Mouse (Mus musculus): ENCODE data around the gene Gm4707. TPM values are rescaled to one million over a fixed set of nuclear protein-coding genes. Genes with fewer than 3 reads are reported as not detected.
"Not testable (repeated sequence)": the region's sequence is repeated elsewhere in the genome, so short reads cannot be mapped to it uniquely, and the experiment has no call there.

Gene Gm4707
- polyA plus RNA-seq, 1 experiment from 2014 or later = 1.3 TPM

- Histone ChIP-seq H3K4me2 (no peak overlapping the region), H3K9me3 (replicated peaks) (no peaks in the 10 kb centered on the region), H3K27ac (replicated peaks) (no peak overlapping the region), H3K27me3 (no peaks in the 10 kb centered on the region), H3K9ac (no peak overlapping the region), H3K36me3 (replicated peaks) (no peaks in the 10 kb centered on the region), H3K4me1 (replicated peaks) (peaks cover 23% of the 10 kb centered on the region), H3K4me3 (replicated peaks) (no peak overlapping the region)
- ATAC-seq (ENCODE audit: insufficient read depth) = no peak
- WGBS (ENCODE audit: insufficient replicate concordance) = 31% methylated on average over 5 of the region's 5 CpGs
Observed at GRCm38 (mm10) chr17:71479381-71479901, 19.7 kb upstream of the Gm4707 start.

- WGBS (ENCODE audit: insufficient replicate concordance) = 83% methylated on average over 8 of the region's 8 CpGs
- H3K27me3 ChIP-seq = no peaks in the 10 kb centered on the region
- H3K4me2 ChIP-seq = no peak overlapping the region
- no peak for ATAC-seq (ENCODE audit: insufficient read depth)
- peaks cover 42% of the 10 kb centered on the region for H3K4me1 ChIP-seq (replicated peaks)
- H3K9me3 ChIP-seq (replicated peaks) = no peaks in the 10 kb centered on the region
- H3K9ac ChIP-seq = no peak overlapping the region
- H3K27ac ChIP-seq (replicated peaks) = no peak overlapping the region
- no peak overlapping the region for H3K4me3 ChIP-seq (replicated peaks)
- 0 out of 2 replicates have a peak, but pooled peaks cover 3% of the 10 kb centered on the region for H3K36me3 ChIP-seq (replicated peaks)
Observed at GRCm38 (mm10) chr17:71477481-71477880, 17.8 kb upstream of the Gm4707 start.

GRCm38 (mm10) chr17:71476346-71477020 lies 16.8 kb upstream of the Gm4707 start:
- Histone ChIP-seq H3K4me2 (peak overlapping the region; percentile 89), H3K9ac (no peak overlapping the region), H3K27ac (replicated peaks) (no peak overlapping the region), H3K4me3 (replicated peaks) (peak overlapping the region; percentile 98), H3K27me3 (no peaks in the 10 kb centered on the region), H3K36me3 (replicated peaks) (0 out of 2 replicates have a peak, but pooled peaks cover 3% of the 10 kb centered on the region), H3K9me3 (replicated peaks) (no peaks in the 10 kb centered on the region), H3K4me1 (replicated peaks) (peaks cover 47% of the 10 kb centered on the region)
- ATAC-seq (ENCODE audit: insufficient read depth) = no peak
- WGBS (ENCODE audit: insufficient replicate concordance) = 65% methylated on average over 7 of the region's 7 CpGs

GRCm38 (mm10) chr17:71475705-71476089 lies 16.0 kb upstream of the Gm4707 start:
- Histone ChIP-seq H3K9me3 (replicated peaks) (no peaks in the 10 kb centered on the region), H3K27me3 (no peaks in the 10 kb centered on the region), H3K9ac (peak overlapping the region; percentile 96), H3K27ac (replicated peaks) (peak overlapping the region; percentile 96), H3K36me3 (replicated peaks) (0 out of 2 replicates have a peak, but pooled peaks cover 3% of the 10 kb centered on the region), H3K4me3 (replicated peaks) (peak overlapping the region; percentile 98), H3K4me1 (replicated peaks) (peaks cover 47% of the 10 kb centered on the region), H3K4me2 (peak overlapping the region; percentile 89)
- ATAC-seq (ENCODE audit: insufficient read depth) = peak; percentile 38
- WGBS (ENCODE audit: insufficient replicate concordance) = 1% methylated on average over 31 of the region's 31 CpGs

- H3K4me2 ChIP-seq = peak within 1 kb of the TSS; percentile 89
- H3K9me3 ChIP-seq (replicated peaks) = no peaks in the 10 kb centered on the region
- H3K27ac ChIP-seq (replicated peaks) = peak within 1 kb of the TSS; percentile 96
- H3K4me1 ChIP-seq (replicated peaks) = peaks cover 47% of the 10 kb centered on the region
- H3K27me3 ChIP-seq = no peaks in the 10 kb centered on the region
- peak; percentile 96 for ATAC-seq (ENCODE audit: insufficient read depth)
- peak within 1 kb of the TSS; percentile 98 for H3K4me3 ChIP-seq (replicated peaks)
- H3K9ac ChIP-seq = peak within 1 kb of the TSS; percentile 96
- 0 out of 2 replicates have a peak, but pooled peaks cover 3% of the 10 kb centered on the region for H3K36me3 ChIP-seq (replicated peaks)
- WGBS (ENCODE audit: insufficient replicate concordance) = under 1% methylated on average over 106 of the region's 109 CpGs
Observed at GRCm38 (mm10) chr17:71474762-71475704, 15.3 kb upstream of the Gm4707 start, which contains the start of gene Smchd1. Gene Smchd1 (minus strand): TSS chr17:71475343.

GRCm38 (mm10) chr17:71474128-71474527 lies 14.4 kb upstream of the Gm4707 start:
- WGBS (ENCODE audit: insufficient replicate concordance) = 7% methylated on average over 8 of the region's 8 CpGs
- 0 out of 2 replicates have a peak, but pooled peaks cover 3% of the 10 kb centered on the region for H3K36me3 ChIP-seq (replicated peaks)
- peak overlapping the region; percentile 96 for H3K27ac ChIP-seq (replicated peaks)

GRCm38 (mm10) chr17:71471261-71471660 lies 11.5 kb upstream of the Gm4707 start:
- no peak for ATAC-seq (ENCODE audit: insufficient read depth)
- H3K36me3 ChIP-seq (replicated peaks) = 0 out of 2 replicates have a peak, but pooled peaks cover 3% of the 10 kb centered on the region
- H3K27ac ChIP-seq (replicated peaks) = no peak overlapping the region
- no peaks in the 10 kb centered on the region for H3K27me3 ChIP-seq
- H3K4me1 ChIP-seq (replicated peaks) = peaks cover 46% of the 10 kb centered on the region
- 59% methylated on average over 2 of the region's 2 CpGs for WGBS (ENCODE audit: insufficient replicate concordance)
- H3K4me3 ChIP-seq (replicated peaks) = no peak overlapping the region
- H3K9ac ChIP-seq = no peak overlapping the region
- no peaks in the 10 kb centered on the region for H3K9me3 ChIP-seq (replicated peaks)
- no peak overlapping the region for H3K4me2 ChIP-seq

More at GRCm38 (mm10) chr17:71474128-71474527, 14.4 kb upstream of the Gm4707 start:
- Histone ChIP-seq H3K27me3 (no peaks in the 10 kb centered on the region), H3K9me3 (replicated peaks) (no peaks in the 10 kb centered on the region), H3K9ac (peak overlapping the region; percentile 96), H3K4me3 (replicated peaks) (peak overlapping the region; percentile 98), H3K4me2 (peak overlapping the region; percentile 89), H3K4me1 (replicated peaks) (peaks cover 45% of the 10 kb centered on the region)
- ATAC-seq (ENCODE audit: insufficient read depth) = no peak

GRCm38 (mm10) chr17:71460312-71460711 lies 594 bp upstream of the Gm4707 start:
- Histone ChIP-seq H3K4me2 (no peak overlapping the region), H3K27me3 (no peaks in the 10 kb centered on the region), H3K4me3 (replicated peaks) (no peak overlapping the region), H3K27ac (replicated peaks) (no peak overlapping the region), H3K4me1 (replicated peaks) (no peaks in the 10 kb centered on the region), H3K9ac (no peak overlapping the region), H3K36me3 (replicated peaks) (peaks cover 81% of the 10 kb centered on the region), H3K9me3 (replicated peaks) (no peaks in the 10 kb centered on the region)
- no peak for ATAC-seq (ENCODE audit: insufficient read depth)
- 93% methylated on average over 3 of the region's 3 CpGs for WGBS (ENCODE audit: insufficient replicate concordance)

GRCm38 (mm10) chr17:71457361-71457760 lies 2.4 kb downstream of the Gm4707 start:
- not testable (repeated sequence) for H3K27ac ChIP-seq (replicated peaks); ATAC-seq (ENCODE audit: insufficient read depth); H3K9ac ChIP-seq; H3K4me3 ChIP-seq (replicated peaks); H3K4me2 ChIP-seq; H3K4me1 ChIP-seq (replicated peaks); H3K9me3 ChIP-seq (replicated peaks); H3K27me3 ChIP-seq
- 80% methylated on average over 6 of the region's 6 CpGs for WGBS (ENCODE audit: insufficient replicate concordance)
- peaks cover 66% of the 10 kb centered on the region for H3K36me3 ChIP-seq (replicated peaks)

- no peak overlapping the region for H3K9ac ChIP-seq
- peaks cover 53% of the 10 kb centered on the region for H3K36me3 ChIP-seq (replicated peaks)
- no peak overlapping the region for H3K4me2 ChIP-seq
- no peak overlapping the region for H3K27ac ChIP-seq (replicated peaks)
- WGBS (ENCODE audit: insufficient replicate concordance) = 82% methylated on average over 6 of the region's 6 CpGs
- no peaks in the 10 kb centered on the region for H3K27me3 ChIP-seq
- no peaks in the 10 kb centered on the region for H3K4me1 ChIP-seq (replicated peaks)
- no peaks in the 10 kb centered on the region for H3K9me3 ChIP-seq (replicated peaks)
- ATAC-seq (ENCODE audit: insufficient read depth) = no peak
- no peak overlapping the region for H3K4me3 ChIP-seq (replicated peaks)
Observed at GRCm38 (mm10) chr17:71445191-71445590, 14.5 kb downstream of the Gm4707 start.

- Histone ChIP-seq H3K9ac (no peak overlapping the region), H3K4me3 (replicated peaks) (no peak overlapping the region), H3K27me3 (no peaks in the 10 kb centered on the region), H3K27ac (replicated peaks) (no peak overlapping the region), H3K36me3 (replicated peaks) (peaks cover 53% of the 10 kb centered on the region), H3K4me2 (no peak overlapping the region), H3K4me1 (replicated peaks) (no peaks in the 10 kb centered on the region), H3K9me3 (replicated peaks) (no peaks in the 10 kb centered on the region)
- 75% methylated on average over 2 of the region's 2 CpGs for WGBS (ENCODE audit: insufficient replicate concordance)
- no peak for ATAC-seq (ENCODE audit: insufficient read depth)
Observed at GRCm38 (mm10) chr17:71444718-71445117, 15.0 kb downstream of the Gm4707 start.
